Mouse (Mus musculus) kidney, adult 2 months (tissue): ENCODE data around the gene Bcl6b.

Experiments
- CTCF ChIP-seq: fragments of 200-500 bp; conservative IDR thresholded peaks from 2 replicates; pipeline ENCODE4 v1.5.1; 2011; ENCODE audit warnings: low read depth, mild to moderate bottlenecking, control low read depth, low read length, moderate library complexity, mixed read lengths; ENCODE audit not compliant: insufficient read depth, insufficient read length
- POLR2A ChIP-seq: fragments of 200-500 bp; IDR thresholded peaks from one replicate; pipeline ENCODE4 v1.6.1; 2011; ENCODE audit warnings: low read depth, low read length, control low read depth

DNA sequence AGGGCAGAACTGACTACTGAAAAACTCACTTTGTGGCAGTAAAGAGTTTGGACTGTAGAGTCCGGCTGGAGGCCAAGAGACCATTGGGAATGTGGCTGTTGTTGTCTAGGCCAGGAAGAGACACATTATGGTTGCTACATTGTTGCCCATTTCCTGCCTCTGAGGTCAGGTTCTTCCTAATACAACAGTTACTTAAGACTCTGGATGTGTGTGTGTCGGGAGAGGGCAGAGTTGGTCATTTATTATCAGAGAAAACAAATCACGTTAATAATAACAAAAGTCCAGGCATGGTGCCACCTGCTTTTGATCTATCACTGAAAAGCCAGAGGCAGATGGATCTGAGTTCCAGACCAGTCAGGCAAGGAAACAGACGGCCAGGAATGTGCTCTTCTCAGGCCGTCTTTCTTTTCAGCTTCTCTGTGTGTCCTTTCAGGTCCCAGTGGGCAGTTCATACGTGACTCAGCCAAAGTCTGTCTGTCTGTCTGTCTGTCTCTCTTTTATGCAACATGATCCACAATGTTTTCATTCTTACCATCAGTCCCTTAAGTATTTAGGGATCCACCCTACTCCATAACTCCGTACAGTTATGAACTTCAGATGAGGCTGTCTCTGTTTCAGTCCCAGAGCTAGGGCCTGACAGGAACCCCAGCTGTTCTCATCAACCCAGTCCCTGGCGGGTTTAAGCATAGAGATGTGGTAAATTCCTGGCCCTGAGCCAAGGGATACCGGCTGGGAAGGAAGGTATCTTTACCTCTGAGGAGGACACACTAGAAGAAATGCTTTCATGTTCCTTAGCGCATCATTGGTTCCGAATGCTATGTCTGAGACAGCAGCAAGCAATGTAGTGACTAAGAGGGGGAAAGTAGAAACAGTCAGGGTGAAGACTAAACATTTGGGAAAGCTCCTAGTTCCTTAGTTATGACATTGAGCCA, 36.0 kb downstream of the Bcl6b start:
- TF ChIP-seq POLR2A = no peak
- TF ChIP-seq CTCF = no peak
